Mouse (Mus musculus) limb, embryonic 12.5 days (tissue): ENCODE results near the gene Armcx1. TPM values are rescaled to one million over a fixed set of nuclear protein-coding genes. Genes with fewer than 3 reads are reported as not detected.
A peak's percentile ranks its signal among the peaks of the same experiment; 100 is the strongest.

Source experiments
- ATAC-seq: fragments of 200-750 bp; cut with Nextera tagmentation; 2 replicates; pipeline ENCODE4 v1.8.0; 2017; ENCODE audit warnings: low read depth, moderate TSS enrichment; ENCODE audit not compliant: insufficient number of reproducible peaks, insufficient read depth, low FRiP score, low TSS enrichment
- H3K27ac ChIP-seq: fragments of 300-500 bp; sonication (generic); 2 replicates; pipeline ENCODE4 v1.5.1; 2016; ENCODE audit warnings: mild to moderate bottlenecking, moderate library complexity
- H3K27me3 ChIP-seq: fragments of 300-500 bp; sonication (generic); 2 replicates; pipeline ENCODE4 v1.6.1; 2016; ENCODE audit warnings: mild to moderate bottlenecking, moderate library complexity
- H3K36me3 ChIP-seq: fragments of 300-500 bp; sonication (generic); 2 replicates; pipeline ENCODE4 v1.6.1; 2016; ENCODE audit warnings: mild to moderate bottlenecking, moderate library complexity
- H3K4me1 ChIP-seq: fragments of 300-500 bp; sonication (generic); replicated peaks from 2 replicates; pipeline ENCODE4 v1.6.1; 2016
- H3K4me2 ChIP-seq: fragments of 300-500 bp; sonication (generic); 2 replicates; pipeline ENCODE4 v1.6.1; 2016; ENCODE audit warnings: mild to moderate bottlenecking, moderate library complexity
- H3K4me3 ChIP-seq: fragments of 300-500 bp; sonication (generic); replicated peaks from 2 replicates; pipeline ENCODE4 v1.5.1; 2016; ENCODE audit warnings: mild to moderate bottlenecking
- H3K9ac ChIP-seq: fragments of 300-500 bp; sonication (generic); replicated peaks from 2 replicates; pipeline ENCODE4 v1.6.1; 2016; ENCODE audit warnings: mild to moderate bottlenecking, moderate library complexity
- H3K9me3 ChIP-seq: fragments of 300-500 bp; sonication (generic); 2 replicates; pipeline ENCODE4 v1.6.1; 2016; ENCODE audit warnings: mild to moderate bottlenecking, moderate library complexity
- WGBS: fragments of 180-500 bp; shearing (Covaris S2); methylation state at CpG from one replicate; pipeline ENCODE4 v1.1.7; 2016; 5-methylcytosine and 5-hydroxymethylcytosine counted together
- polyA plus RNA-seq: library from polyadenylated mRNA; unstranded; fragments of >200 nt; fragmentation: Nextera tagmentation; extraction: Ambion mirVana; gene quantifications from 2 replicates; pipeline ENCODE4 v1.2.1, GENCODE M21; 2016

The Armcx1 gene
- 59.1 and 66.5 TPM in 2 replicates for polyA plus RNA-seq

DNA sequence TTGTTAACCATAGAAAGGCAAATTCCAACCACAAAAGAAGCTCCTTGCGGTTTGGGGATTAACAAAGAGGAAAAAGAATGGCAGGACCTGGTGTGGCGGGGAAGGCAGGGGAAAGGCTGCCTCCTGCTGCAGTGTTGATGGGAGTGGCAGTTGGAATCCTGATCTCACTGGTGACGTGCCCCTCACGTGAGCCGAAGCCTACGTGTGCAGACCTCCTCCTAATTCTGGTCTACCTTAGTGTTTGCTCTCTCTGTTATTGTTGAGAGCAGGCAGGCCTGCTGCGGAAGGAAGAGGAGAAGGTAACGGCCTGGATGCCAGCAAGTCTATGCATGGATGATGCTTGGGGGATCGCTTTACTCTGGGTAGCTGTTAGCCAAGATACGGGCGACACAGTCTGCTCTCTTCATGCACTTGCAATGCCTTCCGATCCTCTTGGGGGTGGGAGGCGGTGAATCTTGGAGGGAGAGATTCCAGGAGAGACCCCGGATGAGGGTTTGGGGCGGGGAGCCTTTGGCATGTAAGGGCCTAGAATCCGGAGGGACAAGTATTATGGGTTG is at the start of gene Armcx1:
Gene Armcx1, plus strand, starts transcription at position 212 of the 557 bp plus-strand sequence.
- ATAC-seq: peak; percentile 89
- peaks cover 21% of the 10 kb centered on the region for H3K27me3 ChIP-seq

DNA sequence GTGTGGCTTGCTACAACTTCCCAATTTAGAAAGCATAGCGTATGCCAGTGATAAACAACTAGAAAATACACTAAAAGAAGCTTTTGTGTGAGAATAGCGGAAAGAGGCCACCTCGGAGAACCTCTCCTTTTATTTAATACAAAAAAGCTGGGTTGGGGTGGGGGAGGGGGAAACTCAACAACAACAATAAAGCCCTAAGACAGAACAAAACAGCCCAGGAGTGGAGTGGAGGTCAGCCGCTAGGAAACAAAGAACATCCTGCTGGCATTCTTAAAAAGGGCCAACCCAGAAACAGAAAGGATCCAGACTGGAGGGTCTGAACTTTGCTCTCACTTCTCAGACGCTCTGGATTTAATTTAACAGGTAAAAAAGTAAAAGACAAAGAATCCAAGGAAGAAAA is 42.7 kb upstream of the Armcx1 start:
- H3K9ac ChIP-seq: no peak overlapping the region
- H3K36me3 ChIP-seq: no peaks in the 10 kb centered on the region
- H3K4me3 ChIP-seq: no peak overlapping the region
- ATAC-seq: no peak
- no peaks in the 10 kb centered on the region for H3K9me3 ChIP-seq
- no peaks in the 10 kb centered on the region for H3K4me1 ChIP-seq
- 51% methylated on average over 5 of the region's 5 CpGs for WGBS
- no peak overlapping the region for H3K4me2 ChIP-seq
- H3K27ac ChIP-seq: no peak overlapping the region
- H3K27me3 ChIP-seq: no peaks in the 10 kb centered on the region

More for the DNA sequence above, at the start of gene Armcx1:
- Histone ChIP-seq H3K9ac (peak within 1 kb of the TSS; percentile 60), H3K9me3 (no peaks in the 10 kb centered on the region), H3K4me3 (peak within 1 kb of the TSS; percentile 52), H3K4me2 (peak within 1 kb of the TSS; percentile 51), H3K4me1 (no peaks in the 10 kb centered on the region), H3K36me3 (peaks cover 13% of the 10 kb centered on the region; the same call in 1 of the 2 replicates), H3K27ac (peak within 1 kb of the TSS; percentile 91)
- WGBS: 15% methylated on average over 16 of the region's 16 CpGs

DNA sequence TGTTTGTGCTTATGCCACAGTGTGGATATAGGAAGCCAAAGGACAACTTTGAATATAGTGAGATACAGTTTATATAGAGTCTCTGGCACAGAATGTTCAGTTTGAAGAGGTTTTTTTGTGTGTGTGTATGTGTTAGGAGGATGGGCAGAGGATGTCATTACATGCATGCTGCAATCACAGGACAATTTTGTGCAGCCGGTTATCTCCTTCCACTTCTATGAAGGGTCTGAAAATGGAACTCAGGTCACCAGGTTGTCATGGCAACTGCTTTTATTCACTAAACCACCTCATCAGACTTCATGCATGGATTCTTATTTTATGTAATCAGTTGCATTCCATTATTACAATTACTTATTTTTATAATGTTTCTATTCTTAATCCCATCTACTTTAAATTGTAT is 41.8 kb upstream of the Armcx1 start:
- H3K27me3 ChIP-seq: no peaks in the 10 kb centered on the region
- no peaks in the 10 kb centered on the region for H3K4me1 ChIP-seq
- H3K36me3 ChIP-seq: no peaks in the 10 kb centered on the region
- no peak overlapping the region for H3K27ac ChIP-seq
- no peak overlapping the region for H3K4me2 ChIP-seq
- H3K9ac ChIP-seq: no peak overlapping the region
- WGBS: 85% methylated on average over 1 of the region's 1 CpGs
- no peak for ATAC-seq
- H3K4me3 ChIP-seq: no peak overlapping the region
- no peaks in the 10 kb centered on the region for H3K9me3 ChIP-seq

DNA sequence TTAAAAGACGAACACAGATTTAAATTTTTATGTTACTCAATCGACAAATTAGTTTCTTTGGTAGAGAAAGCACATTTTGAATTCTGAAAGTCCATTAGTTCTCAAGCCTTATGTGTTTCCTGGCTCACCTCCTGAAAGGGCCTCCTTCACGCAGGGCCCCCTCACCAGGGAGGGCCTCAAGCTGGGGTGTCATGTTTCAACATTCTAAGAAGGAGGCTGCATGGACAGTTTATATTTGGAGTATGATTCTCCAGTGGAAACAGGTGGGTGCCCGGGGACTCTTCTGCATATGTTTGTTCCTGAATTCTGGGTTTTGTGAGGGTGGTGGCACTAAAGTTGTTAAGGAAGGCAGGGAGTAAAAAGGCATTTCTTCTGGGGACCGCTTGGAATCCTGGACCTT is 32.8 kb upstream of the Armcx1 start:
- H3K9me3 ChIP-seq: no peaks in the 10 kb centered on the region
- H3K4me2 ChIP-seq: peak overlapping the region; percentile 49
- H3K4me1 ChIP-seq: 0 out of 2 replicates have a peak, but pooled peaks cover 4% of the 10 kb centered on the region
- 28% methylated on average over 5 of the region's 5 CpGs for WGBS
- H3K4me3 ChIP-seq: peak overlapping the region; percentile 54
- peaks cover 14% of the 10 kb centered on the region for H3K36me3 ChIP-seq
- peaks cover 35% of the 10 kb centered on the region for H3K27me3 ChIP-seq
- peak overlapping the region; percentile 84 for H3K27ac ChIP-seq
- ATAC-seq: no peak
- peak overlapping the region; percentile 44; the same call in 1 of the 2 replicates for H3K9ac ChIP-seq

DNA sequence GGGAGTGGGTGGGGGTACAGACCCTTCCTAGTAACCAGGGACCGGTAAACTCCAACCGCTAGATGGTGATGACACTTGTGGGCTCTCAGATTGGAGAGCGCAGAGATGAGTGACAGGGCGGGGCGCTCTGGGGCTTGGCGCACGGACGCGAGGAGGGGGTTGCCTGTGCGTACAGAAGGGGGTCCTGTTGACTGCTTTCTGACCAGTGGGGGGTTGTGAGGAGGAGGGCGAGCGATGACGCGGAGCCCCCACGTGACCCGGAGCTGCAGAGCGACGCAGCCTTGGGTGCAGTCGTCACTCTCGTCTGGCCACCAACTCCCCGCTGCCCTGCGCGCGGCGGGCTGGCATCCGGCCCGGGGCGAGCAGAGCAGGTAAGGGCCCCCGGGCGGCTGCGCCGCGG is 31.5 kb upstream of the Armcx1 start, which contains the start of gene Armcx4:
Gene Armcx4, plus strand, starts transcription at position 253 of the 400 bp plus-strand sequence.
- Histone ChIP-seq H3K9ac (peak within 1 kb of the TSS; percentile 77), H3K4me2 (peak within 1 kb of the TSS; percentile 49), H3K4me1 (0 out of 2 replicates have a peak, but pooled peaks cover 4% of the 10 kb centered on the region), H3K27me3 (peaks cover 42% of the 10 kb centered on the region), H3K27ac (peak within 1 kb of the TSS; percentile 90), H3K36me3 (peaks cover 27% of the 10 kb centered on the region), H3K9me3 (no peaks in the 10 kb centered on the region), H3K4me3 (peak within 1 kb of the TSS; percentile 54)
- WGBS: 29% methylated on average over 24 of the region's 33 CpGs
- peak; percentile 96 for ATAC-seq

DNA sequence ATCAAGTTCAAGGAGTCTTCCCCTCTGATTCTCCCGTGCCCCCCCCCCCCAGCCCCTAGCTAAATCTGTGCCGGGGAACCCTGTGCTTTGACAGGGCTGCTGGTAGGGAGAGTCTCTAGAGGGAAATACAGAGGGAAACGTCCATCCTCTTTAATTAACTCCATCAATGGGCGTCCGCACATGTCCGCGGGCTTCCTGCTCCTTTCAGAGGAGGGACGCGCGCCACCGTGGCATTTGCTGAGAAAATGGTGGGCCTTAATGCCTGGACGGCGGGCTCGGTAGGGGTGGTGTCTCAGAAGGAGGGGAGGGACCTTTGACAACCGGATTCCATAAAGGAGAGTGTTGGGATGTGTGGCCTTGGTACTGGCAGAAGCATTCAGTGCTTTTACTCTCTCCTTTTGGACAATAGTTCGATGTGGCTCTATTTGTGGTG is 31.0 kb upstream of the Armcx1 start:
- H3K36me3 ChIP-seq: peaks cover 32% of the 10 kb centered on the region
- peak overlapping the region; percentile 90 for H3K27ac ChIP-seq
- WGBS: 11% methylated on average over 16 of the region's 16 CpGs
- 0 out of 2 replicates have a peak, but pooled peaks cover 4% of the 10 kb centered on the region for H3K4me1 ChIP-seq
- H3K27me3 ChIP-seq: peaks cover 45% of the 10 kb centered on the region
- H3K4me3 ChIP-seq: peak overlapping the region; percentile 54
- peak overlapping the region; percentile 77 for H3K9ac ChIP-seq
- H3K9me3 ChIP-seq: no peaks in the 10 kb centered on the region
- peak; percentile 36 for ATAC-seq
- peak overlapping the region; percentile 49 for H3K4me2 ChIP-seq

DNA sequence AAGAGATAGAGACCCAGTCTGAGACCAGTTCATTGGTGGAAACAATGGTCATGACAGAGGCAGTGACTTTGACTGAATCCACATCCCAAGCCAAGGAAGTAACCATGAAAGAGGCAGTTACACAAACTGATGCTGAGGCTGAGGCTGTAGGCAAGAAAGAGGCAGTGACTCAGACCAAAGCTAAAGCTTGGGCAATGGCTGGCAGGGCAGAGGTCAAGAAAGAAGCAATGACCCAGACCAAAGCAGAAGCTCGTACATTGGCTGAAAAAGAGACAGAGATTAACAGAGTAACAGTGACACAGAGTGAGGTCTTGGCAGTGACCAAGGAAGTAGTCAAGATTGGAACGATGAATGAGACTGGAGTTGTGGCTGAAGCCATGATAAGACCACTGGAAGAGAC is 28.1 kb upstream of the Armcx1 start:
- Histone ChIP-seq H3K4me3 (no peak overlapping the region), H3K4me2 (no peak overlapping the region), H3K9me3 (no peaks in the 10 kb centered on the region), H3K27ac (no peak overlapping the region), H3K27me3 (peaks cover 68% of the 10 kb centered on the region), H3K36me3 (peaks cover 61% of the 10 kb centered on the region), H3K9ac (no peak overlapping the region), H3K4me1 (0 out of 2 replicates have a peak, but pooled peaks cover 4% of the 10 kb centered on the region)
- no peak for ATAC-seq
- 94% methylated on average over 2 of the region's 2 CpGs for WGBS

DNA sequence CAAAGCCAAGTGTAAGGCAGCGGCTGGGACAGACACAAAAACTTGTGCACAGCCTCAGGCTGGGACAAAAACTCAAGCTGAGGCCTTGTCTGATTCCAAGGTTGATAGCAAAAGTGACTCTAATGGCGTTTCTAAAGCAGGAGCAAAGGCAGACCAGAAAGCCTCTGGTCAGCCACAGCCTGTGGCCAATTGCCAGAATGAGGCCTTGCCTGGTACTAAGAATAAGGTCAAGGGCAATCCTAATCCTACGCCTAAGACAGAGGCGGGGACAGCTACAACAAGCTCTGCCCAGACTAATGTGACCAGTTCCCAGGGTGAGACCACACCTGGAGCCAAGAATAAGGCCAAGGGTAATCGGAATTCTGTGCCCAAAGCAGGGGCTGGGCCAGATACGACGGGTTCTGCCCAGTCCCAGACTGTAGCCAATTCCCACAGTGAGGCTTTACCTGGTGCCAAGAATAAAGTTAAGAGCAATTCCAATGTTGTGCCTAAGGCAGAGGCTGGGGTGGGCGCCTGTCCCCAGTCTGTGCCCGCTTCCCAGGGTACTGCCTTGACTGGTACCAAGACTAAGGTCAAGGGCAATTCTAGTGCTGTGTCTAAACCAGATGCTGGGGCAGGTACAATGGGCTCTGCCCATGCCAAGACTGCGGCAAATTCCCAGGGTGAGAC is 26.8 kb upstream of the Armcx1 start:
- no peak overlapping the region for H3K9ac ChIP-seq
- no peaks in the 10 kb centered on the region for H3K9me3 ChIP-seq
- H3K27ac ChIP-seq: no peak overlapping the region
- H3K27me3 ChIP-seq: peaks cover 61% of the 10 kb centered on the region
- ATAC-seq: no peak
- no peak overlapping the region for H3K4me2 ChIP-seq
- H3K36me3 ChIP-seq: peaks cover 71% of the 10 kb centered on the region
- WGBS: 93% methylated on average over 10 of the region's 10 CpGs
- H3K4me1 ChIP-seq: 0 out of 2 replicates have a peak, but pooled peaks cover 4% of the 10 kb centered on the region
- no peak overlapping the region for H3K4me3 ChIP-seq

DNA sequence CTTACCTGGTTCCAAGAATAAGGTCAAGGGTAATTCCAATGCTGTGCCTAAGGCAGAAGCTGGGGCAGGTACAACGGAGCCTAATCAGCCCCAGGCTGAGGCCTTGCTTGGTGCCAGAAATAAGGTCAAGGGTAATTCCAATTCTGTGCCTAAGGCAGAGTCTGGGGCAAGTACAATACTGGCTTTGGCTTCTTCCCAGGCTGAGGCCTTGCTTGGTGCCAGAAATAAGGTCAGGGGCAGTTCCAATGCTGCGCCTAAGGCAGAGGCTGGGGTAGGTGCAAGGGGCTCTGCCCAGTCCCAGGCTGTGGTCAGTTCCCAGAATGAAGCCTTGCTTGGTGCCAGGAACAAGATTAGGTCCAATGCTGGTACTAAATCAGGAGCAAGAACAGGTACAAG is 26.2 kb upstream of the Armcx1 start:
- H3K27me3 ChIP-seq: peaks cover 56% of the 10 kb centered on the region
- 93% methylated on average over 2 of the region's 2 CpGs for WGBS

DNA sequence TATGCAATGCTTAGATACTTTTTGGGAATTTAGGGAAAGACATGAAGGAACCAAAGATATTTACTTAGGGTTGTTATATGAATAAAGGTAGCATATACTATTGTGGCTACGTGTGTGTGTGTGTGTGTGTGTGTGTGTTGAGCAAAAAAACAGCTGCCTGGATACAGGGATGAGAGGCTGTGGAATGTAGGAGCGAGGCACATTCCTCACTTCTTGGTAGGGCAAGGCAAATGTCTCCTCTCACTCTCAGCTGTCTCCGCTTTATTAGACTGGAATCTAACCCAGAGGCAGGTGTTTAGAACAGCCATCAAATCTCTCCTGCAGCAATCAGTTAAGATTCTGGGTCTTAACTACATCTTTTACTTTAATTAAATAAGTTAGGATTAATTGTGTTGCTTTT is 900 bp upstream of the Armcx1 start:
- 59% methylated on average over 3 of the region's 3 CpGs for WGBS
- Histone ChIP-seq H3K4me1 (no peaks in the 10 kb centered on the region), H3K27ac (no peak overlapping the region), H3K4me3 (no peak overlapping the region), H3K4me2 (no peak overlapping the region), H3K9ac (no peak overlapping the region), H3K9me3 (no peaks in the 10 kb centered on the region), H3K36me3 (peaks cover 13% of the 10 kb centered on the region; the same call in 1 of the 2 replicates), H3K27me3 (peaks cover 16% of the 10 kb centered on the region)
- ATAC-seq: no peak

More for the DNA sequence above, 26.2 kb upstream of the Armcx1 start:
- no peak overlapping the region for H3K4me2 ChIP-seq
- H3K9ac ChIP-seq: no peak overlapping the region
- no peak for ATAC-seq
- no peak overlapping the region for H3K4me3 ChIP-seq
- H3K9me3 ChIP-seq: no peaks in the 10 kb centered on the region
- H3K4me1 ChIP-seq: 0 out of 2 replicates have a peak, but pooled peaks cover 4% of the 10 kb centered on the region
- peaks cover 71% of the 10 kb centered on the region for H3K36me3 ChIP-seq
- no peak overlapping the region for H3K27ac ChIP-seq

DNA sequence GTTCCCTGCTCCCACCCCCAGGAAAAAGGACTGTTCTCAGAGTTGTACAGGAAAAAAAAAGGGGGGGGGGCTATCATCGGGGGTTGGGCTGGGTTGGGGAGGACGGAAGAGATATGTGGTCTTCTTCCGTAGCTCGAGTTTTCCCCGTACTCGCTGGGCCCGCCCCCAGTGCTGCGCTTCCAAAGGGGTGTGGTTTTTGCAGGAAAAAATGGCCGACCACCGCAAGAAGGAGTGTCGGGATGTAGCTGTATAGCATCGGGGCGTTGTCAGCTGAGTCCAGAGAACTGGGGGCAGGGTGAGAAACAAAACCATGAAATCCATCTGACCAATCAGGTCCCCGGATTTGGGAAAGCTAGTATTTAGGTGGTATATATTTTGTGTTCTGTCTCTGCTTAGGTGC is 761 bp downstream of the Armcx1 start:
- Histone ChIP-seq H3K4me2 (peak overlapping the region; percentile 51), H3K27me3 (peaks cover 21% of the 10 kb centered on the region), H3K27ac (peak overlapping the region; percentile 91), H3K36me3 (peaks cover 13% of the 10 kb centered on the region; the same call in 1 of the 2 replicates), H3K9ac (peak overlapping the region; percentile 60), H3K9me3 (no peaks in the 10 kb centered on the region), H3K4me1 (no peaks in the 10 kb centered on the region), H3K4me3 (peak overlapping the region; percentile 52)
- peak; percentile 63 for ATAC-seq
- 26% methylated on average over 14 of the region's 14 CpGs for WGBS
